Mouse (Mus musculus) intestine, embryonic 16.5 days (tissue): ENCODE data around the gene Gm45713. TPM values are rescaled to one million over a fixed set of nuclear protein-coding genes. Genes with fewer than 3 reads are reported as not detected.
"Not testable (repeated sequence)": the region's sequence is repeated elsewhere in the genome, so short reads cannot be mapped to it uniquely, and the experiment has no call there.

Source experiments
- ATAC-seq: fragments of 200-750 bp; cut with Nextera tagmentation; 2 replicates; pipeline ENCODE4 v1.8.0; 2017; ENCODE audit warnings: moderate TSS enrichment, moderate library complexity
- H3K27ac ChIP-seq: fragments of 300-500 bp; sonication (generic); 2 replicates; pipeline ENCODE4 v1.5.1; 2014; ENCODE audit warnings: mild to moderate bottlenecking, low read length
- H3K27me3 ChIP-seq: fragments of 300-500 bp; sonication (generic); replicated peaks from 2 replicates; pipeline ENCODE4 v1.6.1; 2014; ENCODE audit warnings: low read length, control low read depth, mixed read lengths; ENCODE audit not compliant: control insufficient read depth, insufficient read depth
- H3K36me3 ChIP-seq: fragments of 300-500 bp; sonication (generic); 2 replicates; pipeline ENCODE4 v1.6.1; 2014; ENCODE audit warnings: low read length, control low read depth; ENCODE audit not compliant: control insufficient read depth, insufficient read depth
- H3K4me1 ChIP-seq: fragments of 300-500 bp; sonication (generic); 2 replicates; pipeline ENCODE4 v1.6.1; 2014; ENCODE audit warnings: low read length, control low read depth, mixed read lengths; ENCODE audit not compliant: control insufficient read depth, insufficient read depth
- H3K4me2 ChIP-seq: fragments of 300-500 bp; sonication (generic); 2 replicates; pipeline ENCODE4 v1.6.1; 2014; ENCODE audit warnings: low read depth, low read length, control low read depth
- H3K4me3 ChIP-seq: fragments of 300-500 bp; sonication (generic); 2 replicates; pipeline ENCODE4 v1.5.1; 2014; ENCODE audit warnings: mild to moderate bottlenecking, low read length
- H3K9ac ChIP-seq: fragments of 300-500 bp; sonication (generic); 2 replicates; pipeline ENCODE4 v1.6.1; 2014; ENCODE audit warnings: low read depth, low read length
- H3K9me3 ChIP-seq: fragments of 300-500 bp; sonication (generic); 2 replicates; pipeline ENCODE4 v1.6.1; 2016; ENCODE audit warnings: low read length, control low read depth; ENCODE audit not compliant: control insufficient read depth
- WGBS: fragments of 180-500 bp; shearing (Covaris S2); extraction: QIAGEN DNeasy Blood & Tissue Kit; methylation state at CpG from one replicate; pipeline ENCODE4 v1.1.7; 2014; 5-methylcytosine and 5-hydroxymethylcytosine counted together
- polyA plus RNA-seq: library from polyadenylated mRNA; unstranded; fragments of >200 nt; fragmentation: Nextera tagmentation; extraction: Ambion mirVana; gene quantifications from 2 replicates; pipeline ENCODE4 v1.2.1, GENCODE M21; 2015

The Gm45713 gene
- polyA plus RNA-seq, 1 experiment from 2014 or later, result 0.20 TPM

GRCm38 (mm10) chr7:45111940-45112339, 24.1 kb downstream of the Gm45713 start:
- Histone ChIP-seq H3K4me1 (peaks cover 12% of the 10 kb centered on the region), H3K27me3 (no peaks in the 10 kb centered on the region), H3K9me3 (no peaks in the 10 kb centered on the region), H3K9ac (no peak overlapping the region), H3K4me2 (no peak overlapping the region), H3K36me3 (no peaks in the 10 kb centered on the region), H3K4me3 (no peak overlapping the region), H3K27ac (peak overlapping the region; percentile 43)
- no peak for ATAC-seq
- 45% methylated on average over 2 of the region's 2 CpGs for WGBS

GRCm38 (mm10) chr7:45110089-45110488, 25.9 kb downstream of the Gm45713 start:
- not testable (repeated sequence) for H3K4me3 ChIP-seq, H3K9ac ChIP-seq, ATAC-seq, H3K9me3 ChIP-seq, H3K4me1 ChIP-seq, H3K4me2 ChIP-seq, H3K27me3 ChIP-seq, H3K27ac ChIP-seq, H3K36me3 ChIP-seq
- WGBS, result 92% methylated on average over 4 of the region's 4 CpGs

- Histone ChIP-seq H3K4me3 (no peak overlapping the region), H3K9me3 (no peaks in the 10 kb centered on the region), H3K9ac (no peak overlapping the region), H3K27ac (no peak overlapping the region), H3K4me2 (no peak overlapping the region), H3K27me3 (no peaks in the 10 kb centered on the region), H3K36me3 (no peaks in the 10 kb centered on the region), H3K4me1 (peaks cover 26% of the 10 kb centered on the region)
- no peak for ATAC-seq
- WGBS, result 73% methylated on average over 5 of the region's 5 CpGs
These were observed 28.9 kb downstream of the Gm45713 start for GRCm38 (mm10) chr7:45107052-45107645.

GRCm38 (mm10) chr7:45106441-45106840, 29.6 kb downstream of the Gm45713 start:
- H3K27ac ChIP-seq, result no peak overlapping the region
- 53% methylated on average over 6 of the region's 6 CpGs for WGBS
- H3K9me3 ChIP-seq, result no peaks in the 10 kb centered on the region
- no peak overlapping the region for H3K9ac ChIP-seq
- ATAC-seq, result no peak
- H3K4me1 ChIP-seq, result peaks cover 27% of the 10 kb centered on the region
- H3K36me3 ChIP-seq, result no peaks in the 10 kb centered on the region
- no peaks in the 10 kb centered on the region for H3K27me3 ChIP-seq
- H3K4me2 ChIP-seq, result no peak overlapping the region
- H3K4me3 ChIP-seq, result no peak overlapping the region

- Histone ChIP-seq H3K4me2 (no peak overlapping the region), H3K4me1 (peaks cover 25% of the 10 kb centered on the region), H3K9ac (no peak overlapping the region), H3K27ac (peak overlapping the region; percentile 31), H3K27me3 (no peaks in the 10 kb centered on the region), H3K36me3 (no peaks in the 10 kb centered on the region), H3K4me3 (no peak overlapping the region), H3K9me3 (no peaks in the 10 kb centered on the region)
- 58% methylated on average over 8 of the region's 8 CpGs for WGBS
- peak; percentile 63 for ATAC-seq
These were observed 30.5 kb downstream of the Gm45713 start for GRCm38 (mm10) chr7:45105491-45105890.

- no peak overlapping the region for H3K4me2 ChIP-seq
- peaks cover 25% of the 10 kb centered on the region for H3K4me1 ChIP-seq
- H3K27me3 ChIP-seq, result no peaks in the 10 kb centered on the region
- 0 out of 2 replicates have a peak overlapping the region, but pooled peaks have one; percentile 11 for H3K27ac ChIP-seq
- H3K4me3 ChIP-seq, result no peak overlapping the region
- WGBS, result 80% methylated on average over 5 of the region's 5 CpGs
- no peaks in the 10 kb centered on the region for H3K36me3 ChIP-seq
- no peak for ATAC-seq
- no peak overlapping the region for H3K9ac ChIP-seq
- H3K9me3 ChIP-seq, result no peaks in the 10 kb centered on the region
These were observed 31.1 kb downstream of the Gm45713 start for GRCm38 (mm10) chr7:45104941-45105340.

GRCm38 (mm10) chr7:45103652-45104180, 32.3 kb downstream of the Gm45713 start, which contains the start of gene Fcgrt:
TSS of gene Fcgrt (minus strand) at chr7:45103851.
- 19% methylated on average over 7 of the region's 7 CpGs for WGBS
- no peaks in the 10 kb centered on the region for H3K9me3 ChIP-seq
- H3K4me2 ChIP-seq, result peak within 1 kb of the TSS; percentile 65
- peak within 1 kb of the TSS; percentile 55 for H3K4me3 ChIP-seq
- H3K27ac ChIP-seq, result peak within 1 kb of the TSS; percentile 93
- H3K27me3 ChIP-seq, result no peaks in the 10 kb centered on the region
- peaks cover 25% of the 10 kb centered on the region for H3K4me1 ChIP-seq
- peak; percentile 93 for ATAC-seq
- no peaks in the 10 kb centered on the region for H3K36me3 ChIP-seq
- H3K9ac ChIP-seq, result peak within 1 kb of the TSS; percentile 75

GRCm38 (mm10) chr7:45102940-45103585, 33.0 kb downstream of the Gm45713 start:
- 35% methylated on average over 9 of the region's 9 CpGs for WGBS
- Histone ChIP-seq H3K9me3 (no peaks in the 10 kb centered on the region), H3K27ac (peak overlapping the region; percentile 93), H3K27me3 (no peaks in the 10 kb centered on the region), H3K36me3 (no peaks in the 10 kb centered on the region), H3K4me2 (peak overlapping the region; percentile 65), H3K4me3 (peak overlapping the region; percentile 55), H3K9ac (peak overlapping the region; percentile 75), H3K4me1 (peaks cover 25% of the 10 kb centered on the region)
- peak; percentile 33 for ATAC-seq

GRCm38 (mm10) chr7:45102441-45102840, 33.6 kb downstream of the Gm45713 start:
- no peak for ATAC-seq
- Histone ChIP-seq H3K4me2 (peak overlapping the region; percentile 65), H3K4me3 (peak overlapping the region; percentile 55), H3K27me3 (no peaks in the 10 kb centered on the region), H3K9ac (peak overlapping the region; percentile 75), H3K36me3 (no peaks in the 10 kb centered on the region), H3K27ac (peak overlapping the region; percentile 93; the same call in 1 of the 2 replicates), H3K4me1 (peaks cover 25% of the 10 kb centered on the region), H3K9me3 (no peaks in the 10 kb centered on the region)
- 70% methylated on average over 11 of the region's 11 CpGs for WGBS
